Mouse (Mus musculus): ENCODE measurements around the gene Cldn18. TPM values are rescaled to one million over a fixed set of nuclear protein-coding genes. Genes with fewer than 3 reads are reported as not detected.

Gene Cldn18
- polyA plus RNA-seq, 1 experiment from 2014 or later: not detected

DNA sequence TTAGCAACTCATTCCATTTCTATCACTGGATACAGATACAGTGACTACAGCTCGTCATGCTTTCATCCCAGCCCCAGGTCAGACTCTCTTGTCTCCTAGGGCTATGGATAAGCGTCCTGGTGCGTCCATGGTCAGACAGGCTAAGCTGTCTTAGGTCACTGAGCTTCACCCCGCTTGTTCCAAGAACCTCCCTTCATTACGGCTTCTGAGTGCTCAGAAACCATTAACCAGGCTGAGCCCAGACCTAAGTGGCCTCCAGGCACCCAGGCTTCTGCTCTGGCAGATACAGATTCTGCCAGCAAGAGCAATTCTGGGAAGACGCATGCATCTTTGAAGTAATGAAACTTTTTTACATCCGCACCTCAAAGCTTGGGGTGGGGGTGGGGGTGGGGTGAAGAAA is 26.7 kb downstream of the Cldn18 start:
- 81% methylated on average over 7 of the region's 7 CpGs for WGBS
- no peaks in the 10 kb centered on the region for H3K9me3 ChIP-seq (ENCODE audit: control insufficient read depth, low read length)
- H3K27ac ChIP-seq: no peak overlapping the region
- no peak overlapping the region for H3K9ac ChIP-seq
- H3K4me2 ChIP-seq (replicated peaks): no peak overlapping the region
- no peak for ATAC-seq (ENCODE audit: low FRiP score)
- H3K27me3 ChIP-seq (ENCODE audit: control insufficient read depth, insufficient read depth, low read length): no peaks in the 10 kb centered on the region
- no peak for DNase-seq (ENCODE audit: low spot score)
- no peak overlapping the region for H3K4me3 ChIP-seq (replicated peaks; ENCODE audit: low read length)
- H3K4me1 ChIP-seq (replicated peaks; ENCODE audit: control insufficient read depth, insufficient read depth, low read length): no peaks in the 10 kb centered on the region
- no peaks in the 10 kb centered on the region for H3K36me3 ChIP-seq (replicated peaks; ENCODE audit: control insufficient read depth, insufficient read depth)

DNA sequence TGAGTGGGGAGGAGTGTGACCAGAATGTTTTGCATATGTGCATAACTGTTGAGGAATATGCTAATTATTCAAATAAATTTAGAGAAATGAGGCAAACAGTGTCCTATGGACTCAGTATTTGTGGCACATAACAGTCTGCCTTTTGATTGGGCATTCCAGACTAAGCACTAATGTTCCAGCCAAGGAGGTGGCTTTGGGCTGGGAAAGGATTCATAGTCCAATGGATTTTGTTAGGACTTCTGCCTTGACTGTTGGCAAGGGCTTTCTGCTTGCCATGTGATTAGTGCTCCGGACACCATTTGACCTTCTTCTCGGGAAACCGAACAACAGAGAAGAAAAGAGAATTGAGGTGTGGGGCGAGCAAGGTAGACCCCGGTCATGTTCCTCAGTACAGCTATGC is 27.3 kb downstream of the Cldn18 start:
- 96% methylated on average over 5 of the region's 5 CpGs for whole genome bisulfite sequencing
- Histone ChIP-seq H3K4me2 (replicated peaks) (no peak overlapping the region), H3K27me3 (ENCODE audit: control insufficient read depth, insufficient read depth, low read length) (no peaks in the 10 kb centered on the region), H3K4me1 (replicated peaks; ENCODE audit: control insufficient read depth, insufficient read depth, low read length) (0 out of 2 replicates have a peak, but pooled peaks cover 2% of the 10 kb centered on the region), H3K9ac (no peak overlapping the region), H3K36me3 (replicated peaks; ENCODE audit: control insufficient read depth, insufficient read depth) (no peaks in the 10 kb centered on the region), H3K27ac (no peak overlapping the region), H3K9me3 (ENCODE audit: control insufficient read depth, low read length) (no peaks in the 10 kb centered on the region), H3K4me3 (replicated peaks; ENCODE audit: low read length) (no peak overlapping the region)
- DNase-seq (ENCODE audit: low spot score) (no peak), ATAC-seq (ENCODE audit: low FRiP score) (no peak)

DNA sequence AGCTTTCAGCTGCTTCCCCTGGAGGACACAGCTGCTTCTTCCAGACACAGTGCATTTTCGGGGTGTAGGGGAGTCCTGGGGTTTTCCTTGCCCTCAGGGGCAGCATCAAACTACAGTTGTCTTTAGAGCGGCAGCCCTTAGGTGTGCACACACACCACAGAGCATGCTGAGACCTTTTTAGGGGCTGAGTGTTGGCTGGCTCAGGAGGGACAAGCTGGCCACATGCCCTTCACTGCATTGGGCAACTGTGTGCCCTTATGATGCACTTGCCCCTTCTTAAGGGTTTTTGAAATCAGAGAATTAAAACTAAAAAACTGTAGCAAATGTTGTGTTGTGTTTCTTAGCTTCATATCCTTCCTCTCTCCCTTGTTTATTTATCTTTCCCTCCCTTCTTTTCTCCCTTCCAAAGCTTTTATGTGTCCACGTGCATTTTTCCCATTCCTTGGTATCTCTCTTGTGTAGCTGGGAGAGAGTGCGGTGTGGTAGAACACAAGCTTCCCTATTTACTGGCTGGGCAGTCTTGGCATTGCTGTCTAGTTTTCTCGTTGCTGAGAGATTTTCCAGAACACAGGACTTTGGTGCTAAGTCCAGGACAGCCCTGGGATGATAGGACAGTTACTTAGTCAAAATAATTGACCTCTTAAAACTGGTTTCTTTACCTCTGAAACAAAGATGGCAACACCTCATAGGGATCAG is 31.4 kb downstream of the Cldn18 start:
- WGBS: 73% methylated on average over 5 of the region's 5 CpGs
- Histone ChIP-seq H3K9ac (no peak overlapping the region), H3K36me3 (replicated peaks; ENCODE audit: control insufficient read depth, insufficient read depth) (no peaks in the 10 kb centered on the region), H3K9me3 (ENCODE audit: control insufficient read depth, low read length) (no peaks in the 10 kb centered on the region), H3K4me2 (replicated peaks) (no peak overlapping the region), H3K4me3 (replicated peaks; ENCODE audit: low read length) (no peak overlapping the region), H3K4me1 (replicated peaks; ENCODE audit: control insufficient read depth, insufficient read depth, low read length) (0 out of 2 replicates have a peak, but pooled peaks cover 4% of the 10 kb centered on the region), H3K27ac (no peak overlapping the region), H3K27me3 (ENCODE audit: control insufficient read depth, insufficient read depth, low read length) (no peaks in the 10 kb centered on the region)
- no peak for ATAC-seq (ENCODE audit: low FRiP score)
- DNase-seq (ENCODE audit: low spot score): no peak

DNA sequence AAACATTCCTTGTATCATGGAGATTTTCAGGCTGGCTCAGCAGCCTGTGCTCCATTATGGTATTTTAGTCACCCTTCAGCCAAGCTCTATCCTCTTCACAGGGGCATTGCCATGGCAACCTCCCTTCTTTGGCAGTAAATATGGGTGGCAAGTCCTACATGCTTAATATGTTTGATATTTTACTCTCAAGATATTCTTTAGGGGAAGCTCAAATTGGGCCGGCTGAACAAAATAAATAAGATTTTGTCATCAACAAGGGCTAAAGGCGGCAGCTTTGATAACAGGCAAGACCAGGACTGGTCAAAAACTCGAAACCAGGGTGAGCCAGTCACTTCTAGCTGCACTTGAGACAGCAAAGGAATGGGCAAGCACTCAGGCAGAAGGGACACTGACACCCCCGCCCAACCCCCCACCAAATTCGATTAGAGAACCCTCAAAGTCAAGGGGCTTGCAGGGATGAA is 32.0 kb downstream of the Cldn18 start:
- Histone ChIP-seq H3K4me3 (replicated peaks; ENCODE audit: low read length) (no peak overlapping the region), H3K4me2 (replicated peaks) (no peak overlapping the region), H3K27ac (no peak overlapping the region; the same call in 1 of the 2 replicates), H3K27me3 (ENCODE audit: control insufficient read depth, insufficient read depth, low read length) (no peaks in the 10 kb centered on the region), H3K4me1 (replicated peaks; ENCODE audit: control insufficient read depth, insufficient read depth, low read length) (0 out of 2 replicates have a peak, but pooled peaks cover 4% of the 10 kb centered on the region), H3K9me3 (ENCODE audit: control insufficient read depth, low read length) (no peaks in the 10 kb centered on the region), H3K9ac (no peak overlapping the region), H3K36me3 (replicated peaks; ENCODE audit: control insufficient read depth, insufficient read depth) (no peaks in the 10 kb centered on the region)
- 65% methylated on average over 5 of the region's 5 CpGs for WGBS
- peak; percentile 27 for DNase-seq (ENCODE audit: low spot score)
- no peak for ATAC-seq (ENCODE audit: low FRiP score)

DNA sequence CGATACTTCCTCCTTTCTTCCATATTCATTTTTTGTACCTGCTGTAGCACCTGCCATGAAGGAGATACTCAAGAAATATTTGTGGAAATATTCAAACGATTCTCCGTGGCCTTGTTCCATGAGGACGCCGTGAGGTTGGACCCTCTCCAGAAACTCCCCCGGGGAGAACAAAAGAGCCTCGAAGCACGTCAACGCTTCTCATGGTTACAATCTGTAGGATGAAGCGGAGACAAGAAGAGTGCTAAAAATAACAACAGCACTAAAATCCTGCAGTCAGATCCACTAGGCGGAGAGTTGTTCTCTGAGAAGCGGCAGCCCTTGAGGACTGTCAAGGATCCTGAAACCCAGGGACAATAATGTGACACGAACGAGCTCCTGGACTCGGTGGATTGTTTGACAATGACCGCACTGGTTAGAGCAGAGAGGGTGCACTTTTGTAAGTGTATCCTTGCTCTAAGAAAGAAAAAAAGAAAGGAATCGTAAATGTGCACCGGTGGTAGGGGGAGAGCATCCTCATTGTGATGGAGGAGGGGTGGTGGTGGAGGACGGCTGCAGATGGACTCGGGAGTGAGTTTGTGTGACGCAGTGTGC is 35.0 kb downstream of the Cldn18 start:
- Histone ChIP-seq H3K4me3 (replicated peaks; ENCODE audit: low read length) (no peak overlapping the region), H3K9ac (no peak overlapping the region), H3K4me1 (replicated peaks; ENCODE audit: control insufficient read depth, insufficient read depth, low read length) (0 out of 2 replicates have a peak, but pooled peaks cover 4% of the 10 kb centered on the region), H3K27me3 (ENCODE audit: control insufficient read depth, insufficient read depth, low read length) (no peaks in the 10 kb centered on the region), H3K36me3 (replicated peaks; ENCODE audit: control insufficient read depth, insufficient read depth) (no peaks in the 10 kb centered on the region), H3K4me2 (replicated peaks) (no peak overlapping the region), H3K27ac (no peak overlapping the region), H3K9me3 (ENCODE audit: control insufficient read depth, low read length) (no peaks in the 10 kb centered on the region)
- ATAC-seq (ENCODE audit: low FRiP score) (no peak), DNase-seq (ENCODE audit: low spot score) (no peak)
- WGBS: 70% methylated on average over 21 of the region's 21 CpGs

DNA sequence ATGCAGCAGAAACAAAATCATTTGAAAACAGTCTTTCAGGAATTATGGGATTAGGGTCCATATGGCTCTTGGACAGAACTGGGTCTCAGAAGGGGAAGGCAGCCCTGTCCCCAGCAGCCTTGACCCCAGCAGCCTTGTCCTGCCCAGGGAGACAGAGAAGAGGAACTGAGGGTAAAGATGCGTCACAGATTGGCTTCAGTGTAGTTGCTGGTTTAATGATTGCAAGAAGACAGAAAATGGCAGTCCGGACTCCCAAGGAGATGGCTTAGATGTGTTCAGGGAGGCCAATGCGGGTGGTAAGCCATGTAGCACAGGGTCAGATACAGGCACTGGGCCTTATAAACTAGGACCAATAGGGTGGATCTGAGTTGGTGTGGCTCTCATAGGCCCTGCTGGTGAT is 41.4 kb downstream of the Cldn18 start:
- WGBS: 84% methylated on average over 3 of the region's 3 CpGs
- Histone ChIP-seq H3K9ac (no peak overlapping the region), H3K9me3 (ENCODE audit: control insufficient read depth, low read length) (no peaks in the 10 kb centered on the region), H3K36me3 (replicated peaks; ENCODE audit: control insufficient read depth, insufficient read depth) (no peaks in the 10 kb centered on the region), H3K27me3 (ENCODE audit: control insufficient read depth, insufficient read depth, low read length) (no peaks in the 10 kb centered on the region), H3K4me1 (replicated peaks; ENCODE audit: control insufficient read depth, insufficient read depth, low read length) (no peaks in the 10 kb centered on the region), H3K4me2 (replicated peaks) (no peak overlapping the region), H3K27ac (no peak overlapping the region), H3K4me3 (replicated peaks; ENCODE audit: low read length) (no peak overlapping the region)
- DNase-seq (ENCODE audit: low spot score): no peak
- ATAC-seq (ENCODE audit: low FRiP score): no peak

DNA sequence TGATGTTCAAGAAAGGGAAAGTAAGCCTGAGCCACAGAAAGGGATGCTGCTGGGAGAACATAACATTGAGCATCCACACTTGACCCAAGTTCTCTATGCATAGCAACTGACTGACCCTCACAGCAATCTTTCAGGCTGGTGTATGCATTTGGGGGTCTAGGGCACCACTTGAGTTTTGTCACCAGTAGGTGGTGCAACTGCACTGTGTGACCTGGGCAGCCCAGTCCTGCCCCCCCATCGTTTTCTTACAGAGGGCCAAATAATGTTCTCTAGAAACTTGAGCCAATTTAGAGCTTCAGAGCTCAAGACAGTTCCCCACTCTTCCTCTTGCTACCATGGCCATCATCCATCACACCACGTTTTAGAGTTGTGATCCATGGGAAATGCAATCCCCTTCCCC is 45.5 kb downstream of the Cldn18 start:
- H3K27ac ChIP-seq: no peak overlapping the region
- no peak overlapping the region for H3K4me2 ChIP-seq (replicated peaks)
- H3K27me3 ChIP-seq (ENCODE audit: control insufficient read depth, insufficient read depth, low read length): no peaks in the 10 kb centered on the region
- peaks cover 17% of the 10 kb centered on the region for H3K36me3 ChIP-seq (replicated peaks; ENCODE audit: control insufficient read depth, insufficient read depth)
- no peak for ATAC-seq (ENCODE audit: low FRiP score)
- no peaks in the 10 kb centered on the region for H3K9me3 ChIP-seq (ENCODE audit: control insufficient read depth, low read length)
- 51% methylated on average over 2 of the region's 2 CpGs for WGBS
- no peak overlapping the region for H3K9ac ChIP-seq
- no peaks in the 10 kb centered on the region for H3K4me1 ChIP-seq (replicated peaks; ENCODE audit: control insufficient read depth, insufficient read depth, low read length)
- no peak overlapping the region for H3K4me3 ChIP-seq (replicated peaks; ENCODE audit: low read length)
- no peak for DNase-seq (ENCODE audit: low spot score)

DNA sequence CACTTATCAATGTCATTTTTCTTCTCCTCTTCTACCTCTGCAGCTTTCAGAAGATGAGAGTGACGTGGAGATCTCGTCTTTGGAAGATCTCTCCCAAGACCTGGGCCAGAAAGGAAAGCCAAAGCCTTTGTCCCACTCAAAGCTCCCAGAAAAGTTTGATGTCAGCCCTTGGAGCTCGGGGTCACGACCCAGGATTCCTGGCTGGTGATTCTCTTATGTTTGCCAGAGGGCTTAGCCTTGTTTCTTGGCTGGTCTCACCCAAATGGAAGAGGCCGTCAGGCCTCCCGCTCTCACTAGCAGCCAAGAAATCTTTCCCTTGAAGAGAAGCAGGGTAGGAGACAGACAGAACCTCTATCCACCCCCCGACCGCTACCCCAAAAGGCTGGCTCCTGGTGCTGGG is 49.5 kb downstream of the Cldn18 start:
- Histone ChIP-seq H3K4me3 (replicated peaks; ENCODE audit: low read length) (no peak overlapping the region), H3K27ac (no peak overlapping the region), H3K36me3 (replicated peaks; ENCODE audit: control insufficient read depth, insufficient read depth) (peaks cover 21% of the 10 kb centered on the region), H3K27me3 (ENCODE audit: control insufficient read depth, insufficient read depth, low read length) (no peaks in the 10 kb centered on the region), H3K9me3 (ENCODE audit: control insufficient read depth, low read length) (no peaks in the 10 kb centered on the region), H3K4me1 (replicated peaks; ENCODE audit: control insufficient read depth, insufficient read depth, low read length) (no peaks in the 10 kb centered on the region), H3K4me2 (replicated peaks) (no peak overlapping the region), H3K9ac (no peak overlapping the region)
- ATAC-seq (ENCODE audit: low FRiP score) (no peak), DNase-seq (ENCODE audit: low spot score) (no peak)
- 81% methylated on average over 8 of the region's 8 CpGs for WGBS

DNA sequence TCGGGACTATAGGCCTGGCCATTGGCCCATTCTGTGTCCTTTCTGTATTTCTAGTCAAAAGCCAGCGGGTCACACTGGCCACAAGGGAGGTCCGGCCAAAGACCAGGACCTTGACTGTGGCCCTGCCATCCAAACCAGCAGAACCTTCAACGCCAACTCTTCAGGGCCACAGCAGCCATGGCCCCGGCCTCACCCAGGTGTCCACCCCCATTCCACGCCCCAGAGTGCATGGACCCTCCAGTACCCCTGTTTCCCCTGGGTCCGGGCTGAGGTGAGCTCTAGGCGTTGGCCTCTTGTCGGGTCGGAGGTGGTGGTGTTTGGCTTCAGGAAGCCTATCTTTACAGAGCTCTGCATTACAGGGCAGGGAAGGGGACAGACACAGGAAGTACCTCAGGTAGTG is 54.2 kb downstream of the Cldn18 start:
- no peak overlapping the region for H3K4me2 ChIP-seq (replicated peaks)

More for the DNA sequence above, 54.2 kb downstream of the Cldn18 start:
- H3K9ac ChIP-seq: no peak overlapping the region
- H3K4me1 ChIP-seq (replicated peaks; ENCODE audit: control insufficient read depth, insufficient read depth, low read length): no peaks in the 10 kb centered on the region
- H3K9me3 ChIP-seq (ENCODE audit: control insufficient read depth, low read length): no peaks in the 10 kb centered on the region
- no peak for ATAC-seq (ENCODE audit: low FRiP score)
- no peak overlapping the region for H3K27ac ChIP-seq
- DNase-seq (ENCODE audit: low spot score): no peak
- 97% methylated on average over 10 of the region's 10 CpGs for WGBS
- H3K27me3 ChIP-seq (ENCODE audit: control insufficient read depth, insufficient read depth, low read length): no peaks in the 10 kb centered on the region
- no peak overlapping the region for H3K4me3 ChIP-seq (replicated peaks; ENCODE audit: low read length)
- H3K36me3 ChIP-seq (replicated peaks; ENCODE audit: control insufficient read depth, insufficient read depth): peaks cover 10% of the 10 kb centered on the region; the same call in 1 of the 2 replicates

All from hindbrain, embryonic 14.5 days (tissue).